Mouse (Mus musculus): ENCODE results near the gene Gpn2. TPM values are rescaled to one million over a fixed set of nuclear protein-coding genes. Genes with fewer than 3 reads are reported as not detected.

Gene Gpn2
- total and polyA plus RNA-seq, 3 experiments: 2.3 to 46.7 (median 10.2) TPM

DNA sequence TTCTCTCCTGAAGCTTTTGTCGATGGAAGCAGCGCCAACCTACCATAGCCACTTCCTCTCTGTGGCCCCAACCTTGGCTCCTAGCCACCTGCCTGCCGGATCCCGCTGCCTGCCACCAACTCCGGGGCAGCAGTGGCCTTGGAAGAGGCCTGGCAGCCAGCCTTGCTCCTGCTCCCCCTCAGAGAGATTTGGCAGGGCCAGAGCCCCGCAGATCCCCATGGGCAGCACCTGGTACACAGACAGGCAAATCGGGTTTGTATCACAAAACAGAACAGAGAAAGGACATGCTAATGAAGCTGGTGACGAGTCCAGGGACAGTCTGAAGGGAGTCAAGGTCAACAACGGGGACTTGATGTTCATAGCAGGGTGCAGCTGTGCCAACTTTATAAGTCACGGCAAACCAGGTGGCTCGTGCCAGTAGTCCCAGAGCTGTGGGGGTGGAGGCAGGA is 21.0 kb upstream of the Gpn2 start:
- Histone ChIP-seq H3K4me1 (ENCODE audit: insufficient read depth, low read depth, low read length) (0 out of 2 replicates have a peak, but pooled peaks cover 3% of the 10 kb centered on the region), H3K27me3 (ENCODE audit: insufficient read depth, low read length) (peaks cover 20% of the 10 kb centered on the region), H3K9me3 (replicated peaks) (peaks cover 2% of the 10 kb centered on the region; the same call in 1 of the 2 replicates), H3K36me3 (replicated peaks) (no peaks in the 10 kb centered on the region), H3K4me3 (ENCODE audit: low read depth, low read length) (no peak overlapping the region)
- DNase-seq (ENCODE audit: low spot score) (no peak), ATAC-seq (ENCODE audit: extremely low read depth, insufficient number of reproducible peaks, low FRiP score, poor library complexity, severe bottlenecking) (no peak)
- TF ChIP-seq GATA1 (IDR thresholded peaks at IDR 0.05; ENCODE audit: borderline replicate concordance, low read length) (no peak), GATA2 (IDR thresholded peaks at IDR 0.05; ENCODE audit: borderline replicate concordance, low read depth, low read length) (no peak), CTCF (IDR thresholded peaks at IDR 0.05; ENCODE audit: low read depth, low read length) (no peak), TAL1 (conservative IDR thresholded peaks at IDR 0.05; ENCODE audit: low read depth, low read length) (no peak), POLR2AphosphoS5 (IDR thresholded peaks at IDR 0.05; ENCODE audit: insufficient replicate concordance, low read depth, low read length) (no peak)

DNA sequence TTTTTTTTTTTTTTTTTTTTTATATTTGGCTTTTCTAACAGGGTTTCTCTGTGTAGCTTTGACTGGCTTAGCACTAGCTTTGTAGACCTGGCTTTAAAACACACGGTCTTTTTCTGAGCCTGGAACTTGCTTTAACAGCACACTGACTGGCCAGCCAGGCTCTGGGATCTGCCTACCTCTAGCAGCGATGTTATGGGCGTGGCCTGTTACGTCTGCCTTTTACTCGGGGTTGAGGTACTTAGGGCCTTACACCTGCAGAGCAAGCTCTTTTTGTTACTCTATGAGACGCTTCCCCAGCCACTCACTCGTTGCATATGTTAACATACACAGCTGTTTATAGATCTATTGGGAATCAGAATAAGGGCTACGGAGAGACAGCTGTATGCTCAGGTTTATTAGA is 16.9 kb upstream of the Gpn2 start:
- Histone ChIP-seq H3K27me3 (ENCODE audit: insufficient read depth, low read length) (peaks cover 4% of the 10 kb centered on the region; the same call in 1 of the 2 replicates), H3K36me3 (replicated peaks) (no peaks in the 10 kb centered on the region), H3K4me1 (ENCODE audit: insufficient read depth, low read depth, low read length) (0 out of 2 replicates have a peak, but pooled peaks cover 3% of the 10 kb centered on the region), H3K9me3 (replicated peaks) (peaks cover 2% of the 10 kb centered on the region; the same call in 1 of the 2 replicates), H3K4me3 (ENCODE audit: low read depth, low read length) (no peak overlapping the region)
- ATAC-seq (ENCODE audit: extremely low read depth, insufficient number of reproducible peaks, low FRiP score, poor library complexity, severe bottlenecking) (no peak), DNase-seq (ENCODE audit: low spot score) (no peak)
- TF ChIP-seq GATA2 (IDR thresholded peaks at IDR 0.05; ENCODE audit: borderline replicate concordance, low read depth, low read length): no peak
- no peak for TF ChIP-seq CTCF (IDR thresholded peaks at IDR 0.05; ENCODE audit: low read depth, low read length)

DNA sequence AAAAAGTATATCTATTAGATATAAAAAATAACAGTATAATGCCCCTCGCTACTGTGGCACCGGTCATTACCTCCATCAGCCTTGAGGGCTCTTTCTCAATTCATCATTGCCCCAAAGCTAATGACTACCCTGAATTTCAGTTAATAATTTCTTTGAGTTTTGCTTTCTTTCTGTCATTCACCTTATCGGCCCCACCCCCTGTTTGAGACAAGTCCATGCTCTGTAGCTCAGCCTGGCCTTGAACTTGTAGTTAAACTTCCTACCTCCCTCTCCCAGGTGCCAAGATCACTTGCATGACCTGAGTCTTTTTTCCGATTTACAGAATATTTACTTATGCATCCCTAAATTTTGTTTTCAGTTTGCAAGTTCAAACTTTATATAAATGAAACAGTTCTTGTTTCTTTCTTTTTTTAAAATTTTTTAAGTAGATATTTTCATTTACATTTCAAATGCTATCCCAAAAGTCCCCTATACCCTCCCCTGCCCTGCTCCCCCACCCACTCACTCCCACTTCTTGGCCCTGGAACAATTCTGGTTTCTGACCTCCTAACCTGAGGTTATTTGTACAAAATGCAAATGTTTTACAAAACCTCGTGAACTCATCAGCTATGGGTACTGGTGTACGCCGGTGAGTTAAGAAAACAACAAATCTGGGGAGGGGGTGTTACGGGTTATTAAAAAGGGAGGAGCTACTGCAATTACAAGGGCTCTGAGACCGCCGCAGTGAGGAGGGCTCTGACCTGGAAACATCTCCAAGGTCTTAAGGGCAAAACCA is 14.7 kb upstream of the Gpn2 start:
- ATAC-seq (ENCODE audit: extremely low read depth, insufficient number of reproducible peaks, low FRiP score, poor library complexity, severe bottlenecking) (no peak), DNase-seq (ENCODE audit: low spot score) (no peak)
- Histone ChIP-seq H3K27me3 (ENCODE audit: insufficient read depth, low read length) (no peaks in the 10 kb centered on the region; the same call in 1 of the 2 replicates), H3K9me3 (replicated peaks) (peaks cover 1% of the 10 kb centered on the region; the same call in 1 of the 2 replicates), H3K4me1 (ENCODE audit: insufficient read depth, low read depth, low read length) (peaks cover 9% of the 10 kb centered on the region), H3K36me3 (replicated peaks) (peaks cover 5% of the 10 kb centered on the region), H3K4me3 (ENCODE audit: low read depth, low read length) (no peak overlapping the region)
- TF ChIP-seq CTCF (IDR thresholded peaks at IDR 0.05; ENCODE audit: low read depth, low read length): no peak
- TF ChIP-seq GATA2 (IDR thresholded peaks at IDR 0.05; ENCODE audit: borderline replicate concordance, low read depth, low read length): no peak
- no peak for TF ChIP-seq GATA1 (IDR thresholded peaks at IDR 0.05; ENCODE audit: borderline replicate concordance, low read length)
- no peak for TF ChIP-seq TAL1 (conservative IDR thresholded peaks at IDR 0.05; ENCODE audit: low read depth, low read length)
- TF ChIP-seq POLR2AphosphoS5 (IDR thresholded peaks at IDR 0.05; ENCODE audit: insufficient replicate concordance, low read depth, low read length): no peak

DNA sequence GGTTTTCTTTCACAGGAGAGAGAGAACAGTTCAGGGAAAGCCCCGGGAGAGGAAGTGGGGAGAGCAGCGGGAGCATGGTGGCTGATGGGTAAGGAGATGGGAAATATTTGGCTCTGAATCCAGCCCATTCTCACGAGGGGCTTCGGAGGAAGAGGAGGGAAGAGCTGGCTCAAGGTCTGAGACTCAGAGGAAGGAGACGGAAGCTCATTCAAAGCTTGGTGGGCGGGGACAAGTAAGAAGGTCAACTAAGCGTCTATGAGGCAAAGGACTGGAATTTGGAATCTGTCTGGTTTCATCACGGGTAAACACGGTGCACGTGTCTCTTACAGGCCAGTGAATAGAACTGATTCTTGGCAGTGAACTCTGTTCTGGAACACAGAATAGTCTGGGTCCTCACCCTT is 14.1 kb upstream of the Gpn2 start:
- no peak for TF ChIP-seq TAL1 (conservative IDR thresholded peaks at IDR 0.05; ENCODE audit: low read depth, low read length)
- DNase-seq (ENCODE audit: low spot score) (no peak), ATAC-seq (ENCODE audit: extremely low read depth, insufficient number of reproducible peaks, low FRiP score, poor library complexity, severe bottlenecking) (no peak)
- Histone ChIP-seq H3K4me1 (ENCODE audit: insufficient read depth, low read depth, low read length) (peaks cover 9% of the 10 kb centered on the region), H3K27me3 (ENCODE audit: insufficient read depth, low read length) (no peaks in the 10 kb centered on the region; the same call in 1 of the 2 replicates), H3K9me3 (replicated peaks) (no peaks in the 10 kb centered on the region), H3K4me3 (ENCODE audit: low read depth, low read length) (no peak overlapping the region), H3K36me3 (replicated peaks) (peaks cover 5% of the 10 kb centered on the region)

DNA sequence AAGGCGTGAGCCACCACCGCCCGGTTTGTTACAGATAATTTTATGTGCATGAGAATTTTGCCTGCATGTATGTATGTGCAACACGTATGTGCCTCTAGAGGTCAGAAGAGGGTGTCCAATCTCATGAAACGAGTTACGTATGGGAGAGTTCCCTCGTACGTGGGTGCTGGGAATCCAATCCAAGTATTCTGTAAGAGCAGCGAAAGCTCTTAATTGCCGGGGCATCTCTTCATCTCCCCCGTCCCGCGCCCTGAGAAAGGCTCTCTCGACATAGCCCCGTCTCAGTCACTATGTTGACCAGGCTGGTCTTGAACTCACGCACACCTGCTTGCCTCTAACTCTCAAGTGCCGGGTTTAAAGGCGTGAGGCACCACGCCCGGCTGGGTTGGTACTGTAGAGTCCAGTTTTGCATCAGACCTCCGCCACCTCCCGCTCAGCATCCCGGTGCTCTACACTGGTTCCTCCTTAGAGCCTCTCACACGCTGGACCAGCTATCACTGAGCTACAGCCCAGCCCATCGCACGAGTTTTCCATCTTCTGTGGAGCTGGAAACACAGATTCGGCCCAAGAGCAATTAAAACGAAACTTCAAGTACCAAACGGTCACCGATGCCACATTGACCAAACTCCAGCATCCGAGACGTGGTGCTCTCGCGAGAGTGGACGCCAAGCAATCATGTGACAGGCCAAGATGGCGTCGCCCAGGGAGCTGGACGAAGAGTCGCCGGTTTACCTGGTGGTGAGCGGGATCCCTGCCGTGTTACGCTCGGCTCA is 9.9 kb upstream of the Gpn2 start, which contains the start of gene Gpatch3:
Gene Gpatch3, plus strand, starts transcription at position 676 of the 773 bp plus-strand sequence.
- no peaks in the 10 kb centered on the region for H3K9me3 ChIP-seq (replicated peaks)
- TF ChIP-seq GATA1 (IDR thresholded peaks at IDR 0.05; ENCODE audit: borderline replicate concordance, low read length): no peak
- no peaks in the 10 kb centered on the region; the same call in 1 of the 2 replicates for H3K27me3 ChIP-seq (ENCODE audit: insufficient read depth, low read length)
- H3K4me1 ChIP-seq (ENCODE audit: insufficient read depth, low read depth, low read length): peaks cover 17% of the 10 kb centered on the region
- ATAC-seq (ENCODE audit: extremely low read depth, insufficient number of reproducible peaks, low FRiP score, poor library complexity, severe bottlenecking): peak; percentile 56; the same call in 1 of the 2 replicates
- peak; percentile 88 for DNase-seq (ENCODE audit: low spot score)
- peaks cover 28% of the 10 kb centered on the region for H3K36me3 ChIP-seq (replicated peaks)
- H3K4me3 ChIP-seq (ENCODE audit: low read depth, low read length): peak within 1 kb of the TSS; percentile 92

DNA sequence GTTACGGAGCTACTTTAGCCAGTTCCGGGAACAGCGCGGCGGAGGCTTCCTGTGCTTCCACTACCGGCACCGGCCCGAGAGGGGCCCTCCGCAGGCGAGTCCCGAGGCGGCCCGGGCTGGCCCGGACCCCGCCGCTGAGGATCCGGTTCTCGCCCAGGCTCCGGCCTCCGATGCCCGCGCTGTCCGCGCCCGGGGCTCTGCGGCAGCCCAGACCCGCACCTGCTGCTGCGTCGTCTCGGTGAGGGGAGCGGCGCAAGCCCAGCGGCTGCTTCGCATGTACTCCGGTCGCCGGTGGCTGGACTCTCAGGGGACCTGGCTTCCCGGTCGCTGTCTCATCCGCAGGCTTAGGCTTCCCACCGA is 9.3 kb upstream of the Gpn2 start:
- peak overlapping the region; percentile 92 for H3K4me3 ChIP-seq (ENCODE audit: low read depth, low read length)
- ATAC-seq (ENCODE audit: extremely low read depth, insufficient number of reproducible peaks, low FRiP score, poor library complexity, severe bottlenecking) (no peak), DNase-seq (ENCODE audit: low spot score) (peak; percentile 36)

More for the DNA sequence above, 9.3 kb upstream of the Gpn2 start:
- no peak for TF ChIP-seq GATA2 (IDR thresholded peaks at IDR 0.05; ENCODE audit: borderline replicate concordance, low read depth, low read length)
- TF ChIP-seq CTCF (IDR thresholded peaks at IDR 0.05; ENCODE audit: low read depth, low read length): no peak
- TF ChIP-seq GATA1 (IDR thresholded peaks at IDR 0.05; ENCODE audit: borderline replicate concordance, low read length): no peak
- no peak for TF ChIP-seq TAL1 (conservative IDR thresholded peaks at IDR 0.05; ENCODE audit: low read depth, low read length)
- no peak for TF ChIP-seq POLR2AphosphoS5 (IDR thresholded peaks at IDR 0.05; ENCODE audit: insufficient replicate concordance, low read depth, low read length)
- Histone ChIP-seq H3K4me1 (ENCODE audit: insufficient read depth, low read depth, low read length) (peaks cover 21% of the 10 kb centered on the region), H3K9me3 (replicated peaks) (no peaks in the 10 kb centered on the region), H3K27me3 (ENCODE audit: insufficient read depth, low read length) (no peaks in the 10 kb centered on the region; the same call in 1 of the 2 replicates), H3K36me3 (replicated peaks) (peaks cover 34% of the 10 kb centered on the region)

Measured in G1E (cell line).